Mouse (Mus musculus) lung, adult 2 months (tissue): ENCODE measurements at regions not wholly inside any gene's neighbourhood (a gene's known extent, or its start where the extent isn't known, plus 50 kb on each side); places are given as distances from the start of the nearest gene placed in this dataset.

ENCODE experiments used
- DNase-seq: peaks from one replicate; pipeline ENCODE4 v3.0.0; 2022
- H3K4me1 ChIP-seq: fragments of 200-500 bp; 2 replicates; pipeline ENCODE4 v1.6.1; 2011; ENCODE audit warnings: low read length; ENCODE audit not compliant: control insufficient read depth, insufficient read depth
- H3K4me3 ChIP-seq: fragments of 200-500 bp; replicated peaks from 2 replicates; pipeline ENCODE3; 2011; ENCODE audit warnings: low read depth, mild to moderate bottlenecking, control low read depth, low read length; ENCODE audit errors: extremely low read depth
- CTCF ChIP-seq: fragments of 200-500 bp; IDR thresholded peaks from 2 replicates; pipeline ENCODE4 v1.5.1; 2011; ENCODE audit warnings: mild to moderate bottlenecking, low read length, control low read depth; ENCODE audit not compliant: insufficient read depth
- POLR2A ChIP-seq: fragments of 200-500 bp; IDR thresholded peaks from 2 replicates; pipeline ENCODE4 v1.6.1; 2011; ENCODE audit warnings: low read depth, mild to moderate bottlenecking, control low read depth, low read length, borderline replicate concordance; ENCODE audit errors: extremely low read depth
- WGBS: fragments of 180-500 bp; shearing (Covaris S2); methylation state at CpG from one replicate; pipeline ENCODE4 v1.1.7; 2018; 5-methylcytosine and 5-hydroxymethylcytosine counted together

GRCm38 (mm10) chr11:43370025-43370424 is 56.0 kb downstream of the Pttg1 start:
- Histone ChIP-seq H3K4me3 (no peak overlapping the region), H3K4me1 (no peaks in the 10 kb centered on the region)
- 84% methylated on average over 3 of the region's 3 CpGs for WGBS
- DNase-seq = no peak
- TF ChIP-seq POLR2A (no peak), CTCF (no peak)

- Histone ChIP-seq H3K4me1 (no peaks in the 10 kb centered on the region), H3K4me3 (no peak overlapping the region)
- TF ChIP-seq POLR2A = no peak
- 33% methylated on average over 1 of the region's 1 CpGs for WGBS
- no peak for DNase-seq
Measured at GRCm38 (mm10) chr11:43368346-43368745, 57.7 kb downstream of the Pttg1 start.

GRCm38 (mm10) chr11:43361858-43362257 is 64.2 kb downstream of the Pttg1 start:
- Histone ChIP-seq H3K4me3 (no peak overlapping the region), H3K4me1 (0 out of 2 replicates have a peak, but pooled peaks cover 2% of the 10 kb centered on the region)
- WGBS = 65% methylated on average over 13 of the region's 13 CpGs
- TF ChIP-seq POLR2A = no peak
- no peak for TF ChIP-seq CTCF
- DNase-seq = no peak

DNA sequence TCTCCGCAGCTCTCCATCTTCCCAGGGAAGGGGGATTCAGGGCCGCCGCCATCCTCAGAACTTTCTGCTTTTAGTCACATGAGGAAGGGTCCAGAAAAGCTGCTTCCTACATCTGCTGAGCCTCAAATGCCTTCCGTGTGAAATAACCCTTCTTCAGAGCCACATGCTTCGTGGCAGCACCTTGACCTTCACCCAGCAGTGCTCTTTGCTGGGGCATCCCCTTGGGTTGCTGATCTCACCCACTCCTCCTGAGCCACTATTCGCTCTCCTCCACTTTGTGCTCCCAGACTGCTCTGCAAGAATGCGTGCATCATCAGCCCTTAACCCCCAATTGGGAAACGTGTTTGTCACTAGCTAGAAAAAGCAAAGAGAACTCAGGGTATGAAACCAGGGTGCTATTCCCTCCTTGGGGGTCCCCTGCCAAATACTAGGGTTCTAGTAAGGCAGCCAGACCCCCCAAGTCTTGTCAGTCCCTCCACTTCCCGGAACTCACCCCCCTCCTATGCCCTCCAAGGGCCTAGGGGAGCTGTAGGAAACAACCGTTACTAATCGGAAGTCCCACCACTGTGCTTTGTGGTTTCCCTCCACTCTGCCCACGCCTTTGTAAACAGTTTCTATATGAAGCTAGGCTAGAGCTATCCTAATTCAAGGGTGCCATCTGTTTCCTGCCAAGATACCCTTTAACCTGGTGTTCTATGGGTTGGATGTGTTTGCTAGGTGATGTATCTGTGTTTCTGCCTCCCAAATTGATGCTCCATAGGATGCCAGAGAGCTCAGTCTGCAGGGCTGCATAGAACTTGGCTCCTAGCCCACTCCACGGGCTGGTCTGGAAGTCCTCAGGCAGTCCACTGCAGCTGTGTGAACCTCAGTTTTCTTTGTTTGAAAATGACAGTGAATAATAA is 67.4 kb downstream of the Pttg1 start:
- WGBS = 50% methylated on average over 13 of the region's 13 CpGs
- no peak overlapping the region for H3K4me3 ChIP-seq
- 0 out of 2 replicates have a peak, but pooled peaks cover 4% of the 10 kb centered on the region for H3K4me1 ChIP-seq
- DNase-seq = no peak
- TF ChIP-seq CTCF (no peak), POLR2A (no peak)

DNA sequence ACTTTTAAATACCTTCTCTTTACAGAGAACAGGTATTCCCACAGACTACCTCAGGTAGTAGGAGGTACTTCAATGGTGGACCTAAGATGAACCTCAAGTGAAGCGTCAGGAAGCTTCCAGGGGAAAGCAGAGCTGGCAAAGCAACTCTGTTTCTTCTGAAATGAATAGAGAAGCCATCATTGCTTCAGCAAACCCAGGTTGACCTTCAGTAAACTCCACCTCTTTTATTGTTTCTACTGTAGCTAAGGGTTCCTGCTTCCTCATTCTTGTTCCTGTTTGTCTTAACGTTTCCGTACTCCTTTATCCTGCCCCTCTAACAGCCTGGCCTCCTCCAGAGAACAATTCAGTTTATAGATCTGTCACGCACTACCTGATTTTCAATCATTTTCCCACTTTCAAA is 72.4 kb downstream of the Pttg1 start:
- H3K4me1 ChIP-seq = peaks cover 12% of the 10 kb centered on the region
- H3K4me3 ChIP-seq = no peak overlapping the region
- 38% methylated on average over 4 of the region's 4 CpGs for WGBS
- DNase-seq = no peak
- TF ChIP-seq POLR2A = no peak
- TF ChIP-seq CTCF = no peak

- 66% methylated on average over 1 of the region's 1 CpGs for WGBS
- no peak for DNase-seq
- TF ChIP-seq POLR2A = no peak
- no peak for TF ChIP-seq CTCF
- Histone ChIP-seq H3K4me1 (peaks cover 9% of the 10 kb centered on the region), H3K4me3 (no peak overlapping the region)
Measured at GRCm38 (mm10) chr11:43353030-43353429, 73.0 kb downstream of the Pttg1 start.

DNA sequence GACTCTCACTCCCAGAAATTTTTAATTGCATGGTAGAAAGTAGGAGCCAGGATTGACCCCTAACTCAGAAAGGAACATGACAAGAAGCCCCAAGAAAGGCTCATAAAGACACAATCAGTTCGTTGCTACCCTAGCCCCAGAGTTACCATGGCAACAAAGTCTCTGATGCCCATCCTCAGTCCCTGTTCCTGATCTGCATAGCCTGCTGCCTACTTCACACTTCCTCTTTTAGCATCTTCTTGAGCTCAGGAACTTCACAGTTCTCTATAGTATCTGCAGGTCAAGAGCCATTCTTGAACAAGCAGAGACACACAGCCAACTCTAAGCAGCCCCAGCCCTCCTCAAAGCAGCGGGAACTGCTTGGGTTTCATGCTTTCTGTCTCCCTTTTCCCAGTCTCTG is 74.2 kb downstream of the Pttg1 start:
- Histone ChIP-seq H3K4me1 (peaks cover 9% of the 10 kb centered on the region), H3K4me3 (no peak overlapping the region)
- TF ChIP-seq POLR2A (no peak), CTCF (no peak)
- 59% methylated on average over 2 of the region's 2 CpGs for WGBS
- no peak for DNase-seq

- peaks cover 9% of the 10 kb centered on the region for H3K4me1 ChIP-seq
- WGBS = 74% methylated on average over 2 of the region's 2 CpGs
- DNase-seq = no peak
- H3K4me3 ChIP-seq = no peak overlapping the region
- TF ChIP-seq POLR2A = no peak
- no peak for TF ChIP-seq CTCF
Measured at GRCm38 (mm10) chr11:43351348-43351747, 74.7 kb downstream of the Pttg1 start.

DNA sequence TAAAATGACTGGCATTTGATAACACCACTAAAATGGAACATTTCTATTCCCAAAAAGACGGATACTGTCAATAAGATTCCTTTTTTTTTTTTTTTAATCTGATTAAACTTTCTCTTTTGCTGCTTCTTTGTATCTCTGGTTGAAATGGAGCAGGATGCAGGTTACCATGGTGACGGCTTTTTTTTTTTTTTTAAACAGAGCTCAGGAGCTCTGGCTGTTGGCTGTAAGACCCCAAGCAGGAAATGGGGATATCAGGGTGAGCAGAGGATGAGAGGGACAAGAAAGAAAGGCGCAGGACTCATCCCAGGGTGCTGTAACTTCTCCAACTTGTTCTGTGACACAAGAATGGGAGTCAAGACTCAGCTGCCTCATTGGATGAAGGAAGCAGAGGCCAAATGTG is 75.8 kb downstream of the Pttg1 start:
- WGBS = 72% methylated on average over 3 of the region's 3 CpGs
- H3K4me3 ChIP-seq = no peak overlapping the region
- DNase-seq = no peak
- TF ChIP-seq POLR2A = no peak
- TF ChIP-seq CTCF = no peak
- peaks cover 11% of the 10 kb centered on the region for H3K4me1 ChIP-seq

GRCm38 (mm10) chr11:43349564-43349963 is 76.5 kb downstream of the Pttg1 start:
- Histone ChIP-seq H3K4me3 (no peak overlapping the region), H3K4me1 (peaks cover 12% of the 10 kb centered on the region)
- TF ChIP-seq CTCF (no peak), POLR2A (no peak)
- 40% methylated on average over 7 of the region's 7 CpGs for WGBS
- no peak for DNase-seq
